Mouse (Mus musculus): Measurements from ENCODE around the gene Gm21409.
"Not testable (repeated sequence)": the region's sequence is repeated elsewhere in the genome, so short reads cannot be mapped to it uniquely, and the experiment has no call there.

Gm21409 gene

GRCm38 (mm10) chrY:84746385-84746784 is at the start of gene Gm21409:
Gm21409 (plus strand) TSS chrY:84746685.
- in situ Hi-C loops (cut with MseI, MboI), result not testable (repeated sequence)

All from mouse trophoblast stem cell (cell line).